Mouse (Mus musculus): ENCODE data around the gene Cartpt.

DNA sequence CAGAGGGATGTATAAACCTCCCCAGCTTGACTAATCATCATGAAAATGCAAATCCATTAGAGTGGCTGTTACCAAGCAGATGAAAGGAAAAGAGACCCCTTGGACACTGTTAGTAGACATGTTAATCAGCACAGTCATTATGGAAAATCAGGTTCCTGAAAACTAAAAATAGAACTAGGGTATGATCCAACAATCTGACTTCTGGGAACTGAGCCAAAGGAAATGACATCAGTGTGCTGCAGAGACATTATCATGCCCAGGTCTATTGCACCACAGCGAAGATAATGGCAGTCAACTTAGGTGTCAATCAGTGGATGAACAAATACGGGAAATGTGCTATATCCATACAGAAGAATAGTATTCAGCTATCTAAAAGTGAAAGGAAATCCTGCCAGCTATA lies 43.0 kb downstream of the Cartpt start:
- TF ChIP-seq CTCF (IDR thresholded peaks at IDR 0.05; ENCODE audit: extremely low read depth, insufficient read depth, low read length) (no peak), POLR2A (IDR thresholded peaks at IDR 0.05; ENCODE audit: extremely low read depth, insufficient read depth, low read length) (no peak)

Measured in cortical plate, adult 2 months (tissue).